Mouse (Mus musculus): ENCODE measurements at regions not wholly inside any gene's neighbourhood (a gene's known extent, or its start where the extent isn't known, plus 50 kb on each side); places are given as distances from the start of the nearest gene placed in this dataset.

DNA sequence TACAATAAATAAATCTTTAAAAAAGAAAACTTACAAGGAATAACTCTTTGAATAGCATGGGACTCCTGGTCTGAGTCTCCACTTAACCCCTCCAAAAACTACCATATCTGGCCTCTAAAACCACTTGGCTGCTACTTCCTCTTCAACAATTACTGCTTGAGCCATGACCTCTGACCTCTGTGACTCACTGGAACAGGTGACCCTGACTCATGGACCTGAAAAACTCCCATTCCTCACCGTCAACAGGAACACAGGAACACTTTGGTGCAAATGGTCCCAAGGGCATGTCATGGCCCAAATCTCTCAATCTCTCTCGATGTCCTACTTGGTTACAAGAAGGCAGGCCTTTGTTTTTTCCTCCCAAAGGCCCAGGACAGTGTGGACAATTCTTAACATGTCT, 145.1 kb downstream of the Basp1 start:
- Histone ChIP-seq H3K9me3 (replicated peaks; ENCODE audit: low read length) (no peaks in the 10 kb centered on the region), H3K4me3 (replicated peaks in 1 of 3; ENCODE audit: low read depth in 2 of 3, low read length in 2 of 3, poor library complexity in 1 of 3) (no peak overlapping the region), H3K4me1 (ENCODE audit: control insufficient read depth in 1 of 2, insufficient read depth in 2 of 2) (peaks cover 2 to 23% of the 10 kb centered on the region in 2 experiments; a peak in 3 of 4 replicates), H3K9ac (ENCODE audit: insufficient read depth, low read depth) (no peak overlapping the region), H3K79me2 (replicated peaks; ENCODE audit: control insufficient read depth, extremely low read depth, insufficient read depth, poor library complexity, severe bottlenecking) (no peaks in the 10 kb centered on the region), H3K36me3 (replicated peaks in 1 of 2; ENCODE audit: control insufficient read depth in 1 of 2, insufficient read depth in 1 of 2, low read length in 1 of 2) (no peaks in the 10 kb centered on the region), H3K4me2 (ENCODE audit: insufficient read depth, low read depth, poor library complexity, severe bottlenecking) (no peak overlapping the region), H3K27ac (ENCODE audit: insufficient read depth, low read depth) (no peak overlapping the region), H3K27me3 (replicated peaks) (no peaks in the 10 kb centered on the region)
- DNase-seq (ENCODE audit: extremely low read depth), result peak; percentile 51
- dilution Hi-C loops (cut with MboI; ENCODE audit: extremely low pct_ligation_motif_present, extremely low pct_unique_long_range_greater_than_20kb, low sequenced_read_pairs), result no loop called here
- in situ Hi-C loops (cut with MboI; ENCODE audit: low pct_ligation_motif_present, low pct_unique_long_range_greater_than_20kb, low sequenced_read_pairs), result no loop called here
- TF ChIP-seq CHD2 (IDR thresholded peaks at IDR 0.05; ENCODE audit: low read length), result no peak
- TF ChIP-seq TBP (conservative IDR thresholded peaks at IDR 0.05; ENCODE audit: low read depth, low read length), result no peak
- peak; percentile 47 for TF ChIP-seq ETS1 (conservative IDR thresholded peaks at IDR 0.05; ENCODE audit: low read depth, low read length)

DNA sequence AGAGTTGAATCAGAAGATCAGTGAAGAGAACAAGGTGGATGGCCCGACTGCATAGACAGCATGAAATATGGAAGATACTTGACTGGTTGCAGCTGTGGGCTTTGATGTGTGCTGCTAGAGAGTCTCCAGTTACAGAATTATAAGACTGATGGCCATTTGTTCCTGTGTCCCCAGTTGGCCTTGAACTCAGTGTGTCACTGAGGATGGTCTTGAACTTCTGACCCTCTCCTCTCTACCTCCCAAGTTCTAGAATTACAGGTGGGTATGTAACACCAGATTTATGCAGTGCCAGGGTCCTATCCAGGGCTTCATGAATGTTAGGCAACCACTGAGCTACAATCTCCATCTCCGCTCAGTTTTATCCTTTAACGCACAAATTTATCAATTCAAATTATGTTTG, 146.1 kb downstream of the Basp1 start:
- TF ChIP-seq JUN (IDR thresholded peaks at IDR 0.05; ENCODE audit: insufficient read depth, low read depth, low read length) (no peak), PAX5 (IDR thresholded peaks at IDR 0.05; ENCODE audit: low read length) (no peak), JUND (conservative IDR thresholded peaks at IDR 0.05; ENCODE audit: low read depth, low read length) (no peak), POLR2AphosphoS2 (IDR thresholded peaks at IDR 0.05; ENCODE audit: low read depth, low read length) (no peak), ZMIZ1 (IDR thresholded peaks at IDR 0.05; ENCODE audit: low read depth, low read length) (no peak), TBP (conservative IDR thresholded peaks at IDR 0.05; ENCODE audit: low read depth, low read length) (no peak), ETS1 (conservative IDR thresholded peaks at IDR 0.05; ENCODE audit: low read depth, low read length) (no peak), CHD1 (IDR thresholded peaks at IDR 0.05; ENCODE audit: low read depth, low read length) (no peak), MXI1 (IDR thresholded peaks at IDR 0.05; ENCODE audit: low read depth, low read length) (no peak), NELFE (IDR thresholded peaks at IDR 0.05; ENCODE audit: low read depth, low read length) (no peak), GABPA (IDR thresholded peaks at IDR 0.05; ENCODE audit: insufficient replicate concordance, low read depth, low read length) (no peak), E2F4 (IDR thresholded peaks at IDR 0.05; ENCODE audit: insufficient replicate concordance, low read depth, low read length) (no peak), CHD2 (IDR thresholded peaks at IDR 0.05; ENCODE audit: low read length) (no peak)
- in situ Hi-C loops (cut with MboI; ENCODE audit: low pct_ligation_motif_present, low pct_unique_long_range_greater_than_20kb, low sequenced_read_pairs) (no loop called here), dilution Hi-C loops (cut with MboI; ENCODE audit: extremely low pct_ligation_motif_present, extremely low pct_unique_long_range_greater_than_20kb, low sequenced_read_pairs) (no loop called here)
- Histone ChIP-seq H3K36me3 (replicated peaks in 1 of 2; ENCODE audit: control insufficient read depth in 1 of 2, insufficient read depth in 1 of 2, low read length in 1 of 2) (no peaks in the 10 kb centered on the region), H3K79me2 (replicated peaks; ENCODE audit: control insufficient read depth, extremely low read depth, insufficient read depth, poor library complexity, severe bottlenecking) (no peaks in the 10 kb centered on the region), H3K4me2 (ENCODE audit: insufficient read depth, low read depth, poor library complexity, severe bottlenecking) (no peak overlapping the region), H3K27ac (ENCODE audit: insufficient read depth, low read depth) (no peak overlapping the region), H3K4me3 (replicated peaks in 1 of 3; ENCODE audit: low read depth in 2 of 3, low read length in 2 of 3, poor library complexity in 1 of 3) (no peak overlapping the region), H3K4me1 (ENCODE audit: control insufficient read depth in 1 of 2, insufficient read depth in 2 of 2) (peaks cover 2 to 23% of the 10 kb centered on the region in 2 experiments; a peak in 3 of 4 replicates), H3K9me3 (replicated peaks; ENCODE audit: low read length) (no peaks in the 10 kb centered on the region), H3K27me3 (replicated peaks) (no peaks in the 10 kb centered on the region), H3K9ac (ENCODE audit: insufficient read depth, low read depth) (no peak overlapping the region)
- no peak for DNase-seq (ENCODE audit: extremely low read depth)

All from CH12.LX (cell line).